Mouse (Mus musculus): ENCODE measurements at regions not wholly inside any gene's neighbourhood (a gene's known extent, or its start where the extent isn't known, plus 50 kb on each side); places are given as distances from the start of the nearest gene placed in this dataset.

DNA sequence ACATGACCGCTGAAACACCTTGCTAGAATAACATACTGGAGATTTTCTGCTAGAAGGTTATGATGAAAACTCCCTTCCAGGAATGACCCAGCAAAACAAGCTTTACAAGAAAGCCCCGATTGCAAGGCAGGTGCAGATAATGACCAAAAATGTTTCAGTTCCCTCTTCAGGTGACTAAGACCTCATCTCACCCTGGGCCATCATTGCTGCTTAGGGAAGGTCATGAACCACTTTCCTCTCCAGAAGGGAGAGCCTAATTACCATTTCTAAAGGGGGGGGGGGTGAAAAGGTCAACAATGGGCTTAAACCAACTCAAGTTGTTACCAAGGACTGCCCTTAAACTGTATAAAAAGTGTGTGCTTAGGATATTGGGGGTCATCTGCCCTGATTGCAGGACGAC lies 59.8 kb upstream of the Speer4c start:
- no peak for DNase-seq (ENCODE audit: low spot score)
- Histone ChIP-seq H3K36me3 (no peaks in the 10 kb centered on the region), H3K27me3 (ENCODE audit: low read depth, poor library complexity, severe bottlenecking) (no peaks in the 10 kb centered on the region), H3K4me3 (no peak overlapping the region), H3K4me1 (no peaks in the 10 kb centered on the region), H3K9me3 (replicated peaks) (no peaks in the 10 kb centered on the region), H3K27ac (replicated peaks) (no peak overlapping the region)
- 42% methylated on average over 3 of the region's 3 CpGs for WGBS

DNA sequence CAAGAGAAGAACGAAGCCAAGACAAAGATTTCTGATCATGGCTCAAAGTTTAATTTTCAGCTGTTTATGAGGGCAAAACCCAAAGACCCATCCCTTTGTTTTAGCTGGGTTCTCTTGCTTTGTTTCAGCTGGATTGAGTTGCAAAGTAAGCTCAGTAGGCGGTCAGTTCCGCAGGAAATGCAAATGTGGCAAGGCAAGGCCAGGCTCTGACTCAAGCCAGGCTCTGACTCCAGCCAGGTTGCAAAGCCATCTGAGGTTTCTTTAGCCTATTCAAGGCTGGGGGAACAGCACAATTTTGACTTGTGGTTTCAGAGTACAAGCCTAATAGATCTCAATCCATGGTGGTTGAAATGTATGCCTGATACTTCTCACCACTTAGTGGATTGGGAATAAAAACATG lies 60.5 kb upstream of the Speer4c start:
- no peak overlapping the region for H3K27ac ChIP-seq (replicated peaks)
- no peaks in the 10 kb centered on the region for H3K4me1 ChIP-seq
- H3K27me3 ChIP-seq (ENCODE audit: low read depth, poor library complexity, severe bottlenecking) = no peaks in the 10 kb centered on the region
- no peak for DNase-seq (ENCODE audit: low spot score)
- H3K4me3 ChIP-seq = no peak overlapping the region
- 14% methylated on average over 3 of the region's 3 CpGs for WGBS
- no peaks in the 10 kb centered on the region for H3K36me3 ChIP-seq
- no peaks in the 10 kb centered on the region for H3K9me3 ChIP-seq (replicated peaks)

DNA sequence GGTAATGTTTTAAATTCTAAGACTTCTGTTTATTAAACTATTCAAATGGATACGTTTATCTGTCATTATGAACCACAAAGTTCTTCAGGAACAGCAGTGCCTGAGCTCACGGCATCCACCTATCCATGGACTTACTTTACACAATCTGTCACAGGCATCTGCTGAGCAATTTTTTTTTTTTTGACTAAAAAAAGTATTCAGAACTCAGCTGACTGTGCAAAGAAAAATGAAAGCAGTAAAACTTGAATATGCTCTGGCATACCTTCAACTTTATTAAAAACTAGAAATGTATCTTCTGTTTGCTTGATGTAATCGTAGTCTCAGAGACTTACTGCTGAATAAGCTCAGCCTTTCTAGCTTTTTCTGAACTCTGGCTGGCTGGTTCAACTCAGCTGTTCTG lies 62.0 kb upstream of the Speer4c start:
- Histone ChIP-seq H3K4me3 (no peak overlapping the region), H3K4me1 (no peaks in the 10 kb centered on the region), H3K27ac (replicated peaks) (no peak overlapping the region), H3K9me3 (replicated peaks) (no peaks in the 10 kb centered on the region), H3K27me3 (ENCODE audit: low read depth, poor library complexity, severe bottlenecking) (no peaks in the 10 kb centered on the region), H3K36me3 (no peaks in the 10 kb centered on the region)
- WGBS = 82% methylated on average over 3 of the region's 3 CpGs
- DNase-seq (ENCODE audit: low spot score) = no peak

- no peak overlapping the region for H3K4me3 ChIP-seq
- H3K27me3 ChIP-seq (ENCODE audit: low read depth, poor library complexity, severe bottlenecking) = no peaks in the 10 kb centered on the region
- H3K4me1 ChIP-seq = 0 out of 2 replicates have a peak, but pooled peaks cover 11% of the 10 kb centered on the region
- no peaks in the 10 kb centered on the region; the same call in 1 of the 2 replicates for H3K9me3 ChIP-seq (replicated peaks)
- peak; percentile 24 for DNase-seq (ENCODE audit: low spot score)
- 76% methylated on average over 5 of the region's 5 CpGs for WGBS
- H3K27ac ChIP-seq (replicated peaks) = no peak overlapping the region
- no peaks in the 10 kb centered on the region for H3K36me3 ChIP-seq
Measured at GRCm38 (mm10) chr5:15803583-15803982, 89.5 kb upstream of the Speer4c start.

DNA sequence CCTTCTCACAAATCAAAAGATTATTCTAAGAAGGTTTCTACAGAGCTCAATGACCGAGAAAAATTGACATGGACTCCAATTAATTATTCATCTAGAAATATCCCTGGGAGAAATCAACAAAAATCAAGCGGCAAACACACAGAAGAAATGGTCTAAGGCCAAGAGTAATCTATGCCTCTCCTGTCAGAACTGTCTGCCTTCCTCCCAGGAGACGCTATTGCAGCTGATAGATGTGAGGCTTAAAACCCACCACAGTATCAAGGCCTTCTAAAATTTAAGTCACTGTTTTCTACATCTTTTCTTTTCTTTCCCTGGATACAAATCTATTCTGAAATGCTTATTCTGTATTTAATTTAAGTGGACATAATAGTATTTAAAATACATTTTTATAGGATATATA lies 102.8 kb upstream of the Speer4c start:
- 81% methylated on average over 3 of the region's 3 CpGs for WGBS
- Histone ChIP-seq H3K27me3 (ENCODE audit: low read depth, poor library complexity, severe bottlenecking) (no peaks in the 10 kb centered on the region), H3K4me3 (no peak overlapping the region), H3K9me3 (replicated peaks) (no peaks in the 10 kb centered on the region), H3K27ac (replicated peaks) (no peak overlapping the region), H3K36me3 (no peaks in the 10 kb centered on the region), H3K4me1 (no peaks in the 10 kb centered on the region)
- DNase-seq (ENCODE audit: low spot score) = no peak

- no peak for DNase-seq (ENCODE audit: low spot score)
- no peaks in the 10 kb centered on the region for H3K27me3 ChIP-seq (ENCODE audit: low read depth, poor library complexity, severe bottlenecking)
- no peaks in the 10 kb centered on the region for H3K9me3 ChIP-seq (replicated peaks)
- no peaks in the 10 kb centered on the region for H3K4me1 ChIP-seq
- H3K27ac ChIP-seq (replicated peaks) = no peak overlapping the region
- H3K36me3 ChIP-seq = no peaks in the 10 kb centered on the region
- WGBS = 30% methylated on average over 3 of the region's 3 CpGs
- no peak overlapping the region for H3K4me3 ChIP-seq
Measured at GRCm38 (mm10) chr5:15817366-15817765, 103.3 kb upstream of the Speer4c start.

- H3K36me3 ChIP-seq = no peaks in the 10 kb centered on the region
- no peaks in the 10 kb centered on the region; the same call in 1 of the 2 replicates for H3K9me3 ChIP-seq (replicated peaks)
Measured at GRCm38 (mm10) chr5:15822989-15823388, 108.9 kb upstream of the Speer4c start.

GRCm38 (mm10) chr5:15831527-15831926 lies 103.0 kb upstream of the Cacna2d1 start:
- Histone ChIP-seq H3K27ac (replicated peaks) (no peak overlapping the region), H3K4me1 (no peaks in the 10 kb centered on the region), H3K36me3 (no peaks in the 10 kb centered on the region), H3K4me3 (no peak overlapping the region), H3K9me3 (replicated peaks) (peaks cover 7% of the 10 kb centered on the region; the same call in 1 of the 2 replicates), H3K27me3 (ENCODE audit: low read depth, poor library complexity, severe bottlenecking) (no peaks in the 10 kb centered on the region)
- DNase-seq (ENCODE audit: low spot score) = no peak
- WGBS = 87% methylated on average over 1 of the region's 1 CpGs

More at GRCm38 (mm10) chr5:15822989-15823388, 108.9 kb upstream of the Speer4c start:
- 86% methylated on average over 3 of the region's 3 CpGs for WGBS
- Histone ChIP-seq H3K4me3 (no peak overlapping the region), H3K27me3 (ENCODE audit: low read depth, poor library complexity, severe bottlenecking) (no peaks in the 10 kb centered on the region), H3K27ac (replicated peaks) (no peak overlapping the region), H3K4me1 (no peaks in the 10 kb centered on the region)
- no peak for DNase-seq (ENCODE audit: low spot score)

GRCm38 (mm10) chr5:15832338-15832737 lies 102.2 kb upstream of the Cacna2d1 start:
- H3K4me3 ChIP-seq = no peak overlapping the region
- H3K27ac ChIP-seq (replicated peaks) = no peak overlapping the region
- H3K4me1 ChIP-seq = no peaks in the 10 kb centered on the region
- H3K9me3 ChIP-seq (replicated peaks) = peaks cover 7% of the 10 kb centered on the region; the same call in 1 of the 2 replicates
- 96% methylated on average over 1 of the region's 1 CpGs for WGBS
- H3K27me3 ChIP-seq (ENCODE audit: low read depth, poor library complexity, severe bottlenecking) = no peaks in the 10 kb centered on the region
- no peak for DNase-seq (ENCODE audit: low spot score)
- H3K36me3 ChIP-seq = no peaks in the 10 kb centered on the region

- H3K4me3 ChIP-seq = no peak overlapping the region
- peaks cover 8% of the 10 kb centered on the region; the same call in 1 of the 2 replicates for H3K27me3 ChIP-seq (ENCODE audit: low read depth, poor library complexity, severe bottlenecking)
- no peaks in the 10 kb centered on the region for H3K36me3 ChIP-seq
- no peaks in the 10 kb centered on the region for H3K9me3 ChIP-seq (replicated peaks)
- WGBS = 41% methylated on average over 17 of the region's 17 CpGs
- H3K4me1 ChIP-seq = no peaks in the 10 kb centered on the region
- no peak overlapping the region for H3K27ac ChIP-seq (replicated peaks)
- DNase-seq (ENCODE audit: low spot score) = peak; percentile 54
Measured at GRCm38 (mm10) chr5:15838108-15838972, 96.2 kb upstream of the Cacna2d1 start.

DNA sequence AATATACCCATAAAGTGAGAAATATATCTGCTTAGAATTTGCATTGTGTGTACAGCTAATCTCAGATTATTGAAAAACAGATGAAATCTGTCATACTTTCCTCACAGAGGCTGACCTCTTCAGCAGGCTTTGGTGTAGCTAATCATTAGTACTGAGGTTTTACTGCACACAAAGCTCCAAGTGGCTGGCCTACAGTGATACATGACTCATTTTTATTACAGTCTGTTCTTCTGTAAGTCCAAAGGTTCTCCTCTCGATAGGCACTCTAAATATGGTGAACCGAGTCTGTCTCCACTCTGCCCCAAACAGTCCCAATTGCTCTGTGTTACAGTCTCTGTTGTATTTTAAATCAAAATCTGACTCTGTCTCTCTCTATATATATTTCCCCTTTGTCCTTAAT lies 87.7 kb upstream of the Cacna2d1 start:
- Histone ChIP-seq H3K36me3 (no peaks in the 10 kb centered on the region), H3K4me3 (no peak overlapping the region), H3K4me1 (peaks cover 4% of the 10 kb centered on the region; the same call in 1 of the 2 replicates), H3K27me3 (ENCODE audit: low read depth, poor library complexity, severe bottlenecking) (no peaks in the 10 kb centered on the region), H3K27ac (replicated peaks) (no peak overlapping the region), H3K9me3 (replicated peaks) (no peaks in the 10 kb centered on the region)
- 93% methylated on average over 2 of the region's 2 CpGs for WGBS
- no peak for DNase-seq (ENCODE audit: low spot score)

GRCm38 (mm10) chr5:15849520-15849919 lies 85.0 kb upstream of the Cacna2d1 start:
- Histone ChIP-seq H3K9me3 (replicated peaks) (no peaks in the 10 kb centered on the region), H3K4me3 (no peak overlapping the region), H3K27ac (replicated peaks) (no peak overlapping the region), H3K4me1 (peaks cover 4% of the 10 kb centered on the region; the same call in 1 of the 2 replicates), H3K27me3 (ENCODE audit: low read depth, poor library complexity, severe bottlenecking) (no peaks in the 10 kb centered on the region), H3K36me3 (no peaks in the 10 kb centered on the region)
- DNase-seq (ENCODE audit: low spot score) = no peak
- 93% methylated on average over 5 of the region's 5 CpGs for WGBS

GRCm38 (mm10) chr5:15850126-15850801 lies 84.2 kb upstream of the Cacna2d1 start:
- H3K4me3 ChIP-seq = no peak overlapping the region
- H3K36me3 ChIP-seq = no peaks in the 10 kb centered on the region
- H3K4me1 ChIP-seq = peaks cover 4% of the 10 kb centered on the region; the same call in 1 of the 2 replicates
- no peaks in the 10 kb centered on the region for H3K9me3 ChIP-seq (replicated peaks)
- 58% methylated on average over 7 of the region's 7 CpGs for WGBS
- DNase-seq (ENCODE audit: low spot score) = peak; percentile 20
- no peak overlapping the region for H3K27ac ChIP-seq (replicated peaks)
- H3K27me3 ChIP-seq (ENCODE audit: low read depth, poor library complexity, severe bottlenecking) = no peaks in the 10 kb centered on the region

Measured in midbrain, embryonic 10.5 days (tissue).